Mouse (Mus musculus): ENCODE measurements around the gene Tmc3. TPM values are rescaled to one million over a fixed set of nuclear protein-coding genes. Genes with fewer than 3 reads are reported as not detected.
A peak's percentile ranks its signal among the peaks of the same experiment; 100 is the strongest.

Tmc3 gene
- total RNA-seq, 2 experiments from 2014 or later = 0.12 to 0.14 TPM

DNA sequence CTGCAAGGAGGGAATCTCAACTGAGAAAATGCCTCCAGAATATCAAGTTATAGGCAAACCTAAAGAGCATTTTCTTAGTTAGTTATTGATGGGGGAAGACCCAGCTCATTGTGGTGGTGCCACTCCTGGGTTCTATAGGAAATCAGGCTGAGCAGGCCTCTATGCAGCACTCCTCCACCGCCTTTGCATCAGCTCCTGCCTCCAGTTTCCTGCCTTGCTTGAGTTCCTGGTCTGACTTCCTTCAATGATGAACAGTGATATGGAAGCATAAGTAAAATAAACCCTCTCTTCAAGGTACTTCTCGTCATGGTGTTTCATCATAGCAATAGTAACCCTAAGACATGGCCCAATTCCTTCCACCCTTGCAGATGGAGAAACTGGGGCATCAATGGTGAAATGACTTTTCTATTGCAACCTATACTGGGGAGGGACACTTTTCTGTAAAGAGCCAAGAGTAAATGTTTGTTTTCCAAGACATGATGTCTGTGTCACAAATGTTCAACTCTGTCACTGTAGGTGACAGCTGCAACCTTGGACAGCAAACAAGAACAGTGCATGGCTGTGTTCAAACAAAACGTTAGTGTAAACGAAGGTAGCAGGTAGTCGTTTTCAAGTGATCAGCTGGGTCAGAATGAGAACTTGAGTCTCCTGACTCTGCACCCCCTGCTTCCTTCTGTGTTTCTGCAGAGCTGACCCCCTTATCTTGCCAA, 83.4 kb downstream of the Tmc3 start:
- DNase-seq (ENCODE audit: low spot score in 2 of 2) = no peak

DNA sequence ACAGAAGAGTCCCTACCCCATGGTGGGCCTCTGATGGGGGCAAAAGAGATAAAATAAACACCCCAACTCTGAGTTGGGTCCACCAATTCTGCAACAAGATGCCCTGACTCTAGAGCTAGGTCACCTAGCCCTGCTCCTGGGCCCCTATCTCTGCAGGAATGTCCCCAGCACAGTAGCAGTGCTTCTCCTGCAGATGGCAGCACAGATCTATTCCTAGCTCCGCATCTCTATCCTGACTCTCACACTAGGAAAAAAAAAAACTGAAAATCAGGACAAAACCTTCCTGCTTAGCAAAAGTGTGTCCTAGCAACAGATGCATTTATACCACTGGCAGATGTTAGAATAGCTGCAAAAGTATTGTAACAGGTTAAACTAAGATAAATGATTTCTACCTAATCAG, 84.0 kb downstream of the Tmc3 start:
- DNase-seq (ENCODE audit: low spot score in 2 of 2) = peak; percentile 60 to 73

DNA sequence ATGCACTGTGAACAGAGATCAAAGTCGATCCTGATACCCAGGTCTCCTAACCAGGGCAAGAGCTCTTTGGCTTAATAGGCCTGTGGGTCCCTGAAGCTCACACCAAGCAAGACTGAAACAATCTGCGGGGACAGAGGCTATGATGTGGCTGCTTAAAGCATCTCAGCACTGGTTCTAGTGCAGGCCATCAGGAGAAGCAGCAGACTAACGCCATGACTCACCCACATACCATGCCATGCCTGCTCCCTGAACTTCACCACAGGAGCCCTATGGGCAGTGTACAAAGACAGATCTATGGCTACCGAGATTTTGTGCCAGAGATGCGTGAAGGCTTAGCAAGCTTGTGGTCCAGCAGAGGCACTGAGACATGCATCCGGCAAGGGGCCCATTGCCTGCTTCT, 86.8 kb downstream of the Tmc3 start:
- DNase-seq (ENCODE audit: low spot score in 2 of 2) = no peak

Other genes with a start within 250 kb of the Tmc3 start
- 1 to 10 TPM; 6.6 to 8.0 TPM for gene Stard5, start 47.0 kb downstream of the Tmc3 start, total RNA-seq (2021)
- 1 to 10 TPM; 2.3 to 2.5 TPM for gene Il16, start 160.8 kb downstream of the Tmc3 start, total RNA-seq (2021)
- gene Cfap161, start 210.0 kb downstream of the Tmc3 start, total RNA-seq (2021) = under 1 TPM; 0.70 to 1.00 TPM